Mouse (Mus musculus) midbrain, embryonic 10.5 days (tissue): ENCODE measurements at regions not wholly inside any gene's neighbourhood (a gene's known extent, or its start where the extent isn't known, plus 50 kb on each side); places are given as distances from the start of the nearest gene placed in this dataset.
A peak's percentile ranks its signal among the peaks of the same experiment; 100 is the strongest.

Experiments used
- DNase-seq: peaks from one replicate; pipeline ENCODE4 v3.0.0-alpha.2; 2017; ENCODE audit warnings: low spot score
- H3K27ac ChIP-seq: fragments of 300-500 bp; sonication (generic); replicated peaks from 2 replicates; pipeline ENCODE4 v1.5.1; 2016; ENCODE audit warnings: mild to moderate bottlenecking
- H3K27me3 ChIP-seq: fragments of 300-500 bp; sonication (generic); 2 replicates; pipeline ENCODE4 v1.6.1; 2016; ENCODE audit warnings: low read depth, mild to moderate bottlenecking; ENCODE audit not compliant: poor library complexity, severe bottlenecking
- H3K36me3 ChIP-seq: fragments of 300-500 bp; sonication (generic); 2 replicates; pipeline ENCODE4 v1.6.1; 2016; ENCODE audit warnings: mild to moderate bottlenecking, moderate library complexity
- H3K4me1 ChIP-seq: fragments of 300-500 bp; sonication (generic); 2 replicates; pipeline ENCODE4 v1.6.1; 2016
- H3K4me3 ChIP-seq: fragments of 300-500 bp; sonication (generic); 2 replicates; pipeline ENCODE4 v1.5.1; 2016; ENCODE audit warnings: mild to moderate bottlenecking, moderate library complexity
- H3K9me3 ChIP-seq: fragments of 300-500 bp; sonication (generic); replicated peaks from 2 replicates; pipeline ENCODE4 v1.6.1; 2016; ENCODE audit warnings: mild to moderate bottlenecking
- WGBS: fragments of 180-500 bp; shearing (Covaris S2); methylation state at CpG from one replicate; pipeline ENCODE4 v1.1.7; 2016; 5-methylcytosine and 5-hydroxymethylcytosine counted together

GRCm38 (mm10) chr14:13146959-13147535 is 137.5 kb upstream of the Synpr start:
- H3K27me3 ChIP-seq = no peaks in the 10 kb centered on the region
- H3K36me3 ChIP-seq = no peaks in the 10 kb centered on the region
- H3K27ac ChIP-seq = no peak overlapping the region
- WGBS = 92% methylated on average over 4 of the region's 4 CpGs
- no peak overlapping the region for H3K4me3 ChIP-seq
- no peaks in the 10 kb centered on the region for H3K9me3 ChIP-seq
- H3K4me1 ChIP-seq = no peaks in the 10 kb centered on the region
- no peak for DNase-seq

DNA sequence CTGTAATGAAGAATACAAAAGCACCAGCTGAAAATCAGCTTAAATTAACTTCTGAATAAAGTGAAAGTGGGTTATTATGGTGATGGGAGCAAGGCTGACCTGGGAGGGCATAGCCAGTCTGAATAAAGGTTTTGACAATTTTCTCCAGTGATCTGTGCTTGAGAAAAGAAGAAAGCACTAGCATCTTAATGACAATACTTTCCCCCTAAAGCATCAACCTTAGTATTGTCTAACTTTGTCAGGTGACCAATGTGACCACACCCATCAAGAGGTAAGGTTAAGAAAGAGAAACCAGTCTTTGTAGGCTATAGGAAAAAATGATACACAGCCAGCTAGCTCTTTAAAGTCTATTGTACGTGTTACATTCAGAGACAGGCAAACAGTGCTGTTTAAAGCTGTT is 135.0 kb upstream of the Synpr start:
- DNase-seq = no peak
- Histone ChIP-seq H3K27me3 (no peaks in the 10 kb centered on the region), H3K27ac (no peak overlapping the region), H3K9me3 (no peaks in the 10 kb centered on the region), H3K4me1 (no peaks in the 10 kb centered on the region), H3K4me3 (no peak overlapping the region), H3K36me3 (no peaks in the 10 kb centered on the region)
- 85% methylated on average over 1 of the region's 1 CpGs for WGBS

- H3K9me3 ChIP-seq = no peaks in the 10 kb centered on the region
- 64% methylated on average over 1 of the region's 1 CpGs for WGBS
- no peaks in the 10 kb centered on the region for H3K4me1 ChIP-seq
- no peak for DNase-seq
- H3K36me3 ChIP-seq = no peaks in the 10 kb centered on the region
- H3K4me3 ChIP-seq = no peak overlapping the region
- no peaks in the 10 kb centered on the region for H3K27me3 ChIP-seq
- H3K27ac ChIP-seq = no peak overlapping the region
Observed at GRCm38 (mm10) chr14:13151672-13152071, 132.9 kb upstream of the Synpr start.

DNA sequence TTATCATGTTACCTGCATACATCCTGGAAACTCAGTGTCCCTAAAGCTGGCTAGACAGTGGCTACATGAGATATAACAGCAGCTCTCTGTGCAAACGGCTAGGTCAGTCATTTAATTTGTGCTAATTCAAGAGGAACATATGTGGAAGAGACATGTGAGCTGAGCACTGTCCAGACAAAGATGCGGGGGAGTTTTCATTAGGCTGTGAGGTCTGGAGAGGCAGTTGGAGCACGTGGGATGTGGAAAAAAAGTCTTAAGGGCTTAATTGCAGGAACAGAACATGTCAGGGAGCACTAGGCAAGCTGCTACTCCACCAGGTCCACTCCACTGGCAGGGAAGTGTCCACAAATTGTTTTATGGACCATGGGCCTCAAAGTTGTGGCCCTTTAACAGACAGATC is 108.4 kb upstream of the Synpr start:
- no peak overlapping the region for H3K4me3 ChIP-seq

GRCm38 (mm10) chr14:13177906-13178305 is 106.7 kb upstream of the Synpr start:
- Histone ChIP-seq H3K4me3 (no peak overlapping the region), H3K4me1 (no peaks in the 10 kb centered on the region), H3K27me3 (no peaks in the 10 kb centered on the region), H3K36me3 (no peaks in the 10 kb centered on the region), H3K9me3 (no peaks in the 10 kb centered on the region; the same call in 1 of the 2 replicates), H3K27ac (no peak overlapping the region)
- no peak for DNase-seq
- WGBS = 92% methylated on average over 1 of the region's 1 CpGs

More for the DNA sequence above, 108.4 kb upstream of the Synpr start:
- WGBS = 75% methylated on average over 3 of the region's 3 CpGs
- Histone ChIP-seq H3K27ac (no peak overlapping the region), H3K4me1 (no peaks in the 10 kb centered on the region), H3K27me3 (no peaks in the 10 kb centered on the region), H3K9me3 (no peaks in the 10 kb centered on the region), H3K36me3 (no peaks in the 10 kb centered on the region)
- DNase-seq = no peak

- 83% methylated on average over 1 of the region's 1 CpGs for WGBS
- Histone ChIP-seq H3K36me3 (no peaks in the 10 kb centered on the region), H3K27me3 (no peaks in the 10 kb centered on the region), H3K9me3 (no peaks in the 10 kb centered on the region), H3K4me1 (no peaks in the 10 kb centered on the region), H3K4me3 (no peak overlapping the region), H3K27ac (no peak overlapping the region)
- DNase-seq = no peak
Observed at GRCm38 (mm10) chr14:13190801-13191200, 93.8 kb upstream of the Synpr start.

- DNase-seq = no peak
- WGBS = 89% methylated on average over 1 of the region's 1 CpGs
Observed at GRCm38 (mm10) chr14:13192746-13193145, 91.8 kb upstream of the Synpr start.

DNA sequence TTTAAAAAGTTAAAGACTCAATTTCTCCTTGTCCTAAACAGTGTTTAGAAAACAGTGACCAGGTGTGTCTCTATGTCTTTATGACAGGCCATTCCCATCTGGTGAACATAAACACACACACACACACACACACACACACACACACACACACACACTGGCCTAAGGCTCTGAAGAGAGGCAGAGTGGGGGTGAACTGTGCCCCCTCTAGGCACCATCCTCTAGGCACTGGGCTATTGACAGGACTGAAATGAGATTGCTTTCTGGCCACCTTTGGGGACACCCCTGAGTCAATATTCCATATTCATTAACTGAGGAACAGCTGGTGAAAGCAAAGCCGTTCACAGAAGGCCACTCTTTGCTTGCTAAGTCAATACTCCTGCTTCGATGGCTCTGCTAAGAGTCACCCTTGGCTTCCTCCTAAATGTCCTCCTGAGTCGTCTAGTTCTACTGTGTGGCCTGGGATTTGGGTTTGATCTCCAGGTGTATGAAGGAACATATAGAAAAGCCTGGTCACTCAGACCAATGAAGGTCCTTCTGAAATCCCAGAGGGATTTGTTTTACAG is 87.2 kb upstream of the Synpr start:
- Histone ChIP-seq H3K27me3 (no peaks in the 10 kb centered on the region), H3K36me3 (no peaks in the 10 kb centered on the region), H3K4me3 (no peak overlapping the region), H3K4me1 (no peaks in the 10 kb centered on the region), H3K9me3 (no peaks in the 10 kb centered on the region), H3K27ac (no peak overlapping the region)
- peak; percentile 13 for DNase-seq
- WGBS = 72% methylated on average over 3 of the region's 3 CpGs

More at GRCm38 (mm10) chr14:13192746-13193145, 91.8 kb upstream of the Synpr start:
- no peak overlapping the region for H3K4me3 ChIP-seq
- no peaks in the 10 kb centered on the region for H3K36me3 ChIP-seq
- H3K4me1 ChIP-seq = no peaks in the 10 kb centered on the region
- no peaks in the 10 kb centered on the region for H3K27me3 ChIP-seq
- H3K9me3 ChIP-seq = no peaks in the 10 kb centered on the region
- H3K27ac ChIP-seq = no peak overlapping the region

DNA sequence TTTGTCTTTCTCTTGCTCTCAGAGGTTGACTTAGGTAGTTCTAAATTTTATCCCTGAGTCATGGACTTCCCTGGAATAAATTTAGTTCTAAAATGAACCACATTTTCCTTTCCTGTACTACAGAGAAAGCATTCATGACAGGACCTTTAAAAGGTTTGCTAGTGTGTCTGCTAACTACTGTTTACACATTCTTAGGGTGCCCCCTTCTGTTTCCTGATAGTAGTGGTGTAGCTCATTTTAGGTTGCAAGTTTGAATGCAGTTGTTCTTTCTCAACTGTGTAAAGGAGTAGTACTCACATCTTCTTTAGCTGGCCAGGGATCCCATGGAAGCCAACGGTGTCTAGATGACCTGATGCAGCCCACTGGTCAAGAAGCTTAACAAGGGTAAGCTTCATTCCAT is 86.1 kb upstream of the Synpr start:
- DNase-seq = no peak
- no peaks in the 10 kb centered on the region for H3K9me3 ChIP-seq
- no peaks in the 10 kb centered on the region for H3K4me1 ChIP-seq
- H3K27ac ChIP-seq = no peak overlapping the region
- no peaks in the 10 kb centered on the region for H3K27me3 ChIP-seq
- H3K36me3 ChIP-seq = no peaks in the 10 kb centered on the region
- no peak overlapping the region for H3K4me3 ChIP-seq
- WGBS = 53% methylated on average over 1 of the region's 1 CpGs

DNA sequence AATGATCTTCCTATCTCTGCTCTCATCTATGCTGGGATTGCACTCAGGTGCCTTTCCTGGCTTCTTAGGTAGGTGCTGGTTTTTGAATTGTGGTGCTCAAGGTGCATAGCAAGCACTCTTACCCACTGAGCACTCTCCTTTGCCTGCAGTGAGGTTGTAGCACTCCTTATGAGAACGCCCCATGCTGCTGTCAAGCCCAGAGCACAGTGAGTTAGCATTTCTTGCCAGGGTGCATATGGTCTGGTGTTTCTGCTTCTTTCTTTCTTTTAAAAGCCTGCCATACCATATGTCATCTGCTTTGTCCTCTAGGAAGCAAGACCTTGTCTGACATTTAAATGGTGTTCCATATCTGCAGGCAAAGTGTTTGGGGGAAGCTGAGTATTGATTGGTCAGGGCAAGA is 71.9 kb upstream of the Synpr start:
- H3K27me3 ChIP-seq = no peaks in the 10 kb centered on the region
- no peak overlapping the region for H3K4me3 ChIP-seq
- H3K4me1 ChIP-seq = peaks cover 4% of the 10 kb centered on the region; the same call in 1 of the 2 replicates
- 90% methylated on average over 1 of the region's 1 CpGs for WGBS
- H3K27ac ChIP-seq = no peak overlapping the region
- DNase-seq = no peak
- no peaks in the 10 kb centered on the region for H3K9me3 ChIP-seq
- H3K36me3 ChIP-seq = no peaks in the 10 kb centered on the region
